Mouse (Mus musculus) layer of hippocampus, postnatal 36 days (tissue): ENCODE data around the gene Srpk2. TPM values are rescaled to one million over a fixed set of nuclear protein-coding genes. Genes with fewer than 3 reads are reported as not detected.
"Not testable (repeated sequence)": the region's sequence is repeated elsewhere in the genome, so short reads cannot be mapped to it uniquely, and the experiment has no call there.

Experiments used
- DNase-seq, 2 experiments: peaks; one replicate each; pipeline ENCODE4 v3.0.0; 2022
- total RNA-seq, 2 experiments: library from RNA; stranded (reverse); gene quantifications; 2 replicates each; pipeline ENCODE4 v1.2.3; 2021

Srpk2 gene
- total RNA-seq, 2 experiments from 2014 or later, result 155 to 160 TPM

DNA sequence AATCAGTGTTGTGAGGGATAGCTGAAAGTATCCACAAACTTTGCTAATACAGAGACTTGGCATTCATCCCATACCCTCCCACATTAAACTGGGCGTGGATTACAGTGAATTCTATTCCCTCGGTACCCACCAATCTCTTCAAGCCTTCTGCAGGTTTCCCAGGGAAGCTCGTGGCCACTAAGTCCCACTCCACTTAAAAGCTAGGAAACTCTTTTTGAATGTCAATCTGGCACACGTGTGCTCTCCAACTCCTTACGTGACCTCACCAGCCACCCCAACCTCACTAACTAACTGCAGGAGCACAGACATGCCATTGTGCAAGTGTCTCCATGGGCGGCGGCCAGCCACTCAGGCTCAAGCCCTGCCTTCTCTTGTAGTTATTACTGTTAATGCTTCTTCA lies 12.3 kb downstream of the Srpk2 start:
- DNase-seq, result no peak

DNA sequence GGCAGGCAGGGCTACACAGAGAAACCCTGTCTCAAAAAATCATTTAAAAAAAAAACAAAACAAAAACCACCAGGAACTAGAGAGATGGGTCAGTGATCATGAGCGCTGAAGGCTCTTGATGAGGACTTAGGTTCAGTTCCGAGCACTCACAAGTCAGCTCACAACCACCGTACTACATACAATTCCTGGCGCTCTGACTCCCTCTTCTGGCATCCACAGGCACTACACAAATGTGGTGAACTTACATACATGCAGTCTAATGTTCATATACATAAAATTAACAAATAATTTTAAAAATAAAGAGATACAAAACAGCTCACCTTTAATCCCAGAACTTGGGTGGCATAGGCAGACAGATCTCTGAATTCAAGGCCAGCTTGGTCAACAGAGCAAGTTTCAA lies 13.5 kb downstream of the Srpk2 start:
- DNase-seq, result no peak

DNA sequence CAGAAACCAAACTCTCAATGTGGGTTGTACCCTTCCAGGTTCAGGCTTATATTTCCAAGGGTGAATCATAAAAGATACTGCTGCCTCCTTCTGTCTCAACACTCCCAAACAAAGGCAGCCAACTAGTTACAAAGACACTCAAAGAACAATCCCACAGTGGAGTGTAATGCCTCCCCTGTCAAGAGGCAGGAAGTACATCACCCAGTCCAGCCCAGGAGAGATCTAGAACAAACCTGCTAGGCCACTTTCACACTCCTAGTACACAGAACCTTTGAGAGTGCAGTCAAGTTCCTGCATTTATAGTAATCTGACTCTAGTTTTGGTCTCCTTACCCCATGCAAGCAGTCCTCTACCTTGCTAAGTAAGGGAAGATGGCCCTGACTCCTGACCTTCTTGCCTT lies 18.5 kb downstream of the Srpk2 start:
- DNase-seq, result no peak

DNA sequence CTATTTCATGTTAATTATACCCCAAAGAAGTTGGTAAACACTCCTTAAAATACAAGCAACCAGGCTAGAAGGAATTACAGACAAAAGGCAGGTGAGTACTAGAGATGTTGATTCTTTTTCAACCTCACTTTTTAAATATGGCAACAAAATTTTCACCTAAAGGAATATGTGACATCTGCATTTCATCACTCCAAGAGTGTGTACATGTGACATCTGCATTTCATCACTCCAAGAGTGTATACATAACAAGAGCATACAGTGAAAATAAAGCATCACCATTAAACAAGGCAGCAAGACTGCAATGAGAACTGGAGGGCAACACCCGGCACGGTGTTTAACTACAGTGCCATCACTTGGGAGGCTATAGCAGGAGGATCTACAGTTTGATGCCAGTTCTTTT lies 23.2 kb downstream of the Srpk2 start:
- no peak for DNase-seq

GRCm38 (mm10) chr5:23658017-23658416 lies 26.4 kb downstream of the Srpk2 start:
- no peak for DNase-seq

GRCm38 (mm10) chr5:23656590-23656989 lies 27.8 kb downstream of the Srpk2 start:
- DNase-seq, result no peak

DNA sequence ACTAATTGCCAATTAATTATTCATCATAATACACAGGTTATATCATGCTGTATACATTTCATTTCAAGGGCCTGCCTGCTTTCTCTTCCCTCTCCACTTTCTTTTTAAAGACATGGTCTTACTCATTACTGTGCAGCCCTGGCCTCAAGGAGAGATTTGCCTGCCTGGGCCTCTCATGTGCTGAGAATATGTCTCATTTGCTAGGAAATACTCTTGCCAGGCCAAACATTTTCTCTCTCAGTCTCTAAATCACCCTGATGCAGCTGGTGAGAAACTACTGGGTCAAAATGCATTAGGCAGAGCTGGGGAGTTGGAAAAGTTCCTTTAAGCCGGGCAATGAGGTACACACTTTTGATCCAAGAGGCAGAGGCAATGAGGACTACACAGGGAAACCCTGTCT lies 29.4 kb downstream of the Srpk2 start:
- no peak for DNase-seq

DNA sequence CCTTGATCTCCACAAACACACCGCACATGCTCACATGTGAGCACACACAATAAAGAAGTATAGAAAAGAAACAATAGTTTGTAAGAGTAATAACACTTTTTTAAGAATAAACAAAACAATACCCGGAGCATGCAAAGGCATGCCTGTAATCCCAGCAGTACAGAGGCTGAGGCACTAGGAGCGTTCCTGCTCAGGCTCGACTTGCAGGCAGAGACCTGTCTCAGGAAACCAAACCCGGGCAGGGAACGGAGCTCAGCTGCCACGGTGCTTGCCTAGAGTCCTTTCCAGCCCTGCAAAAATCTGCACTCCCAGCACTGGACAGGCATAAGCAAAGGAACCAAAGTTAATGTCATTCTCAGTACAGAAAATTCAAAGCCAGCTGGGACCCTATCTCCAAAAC lies 32.1 kb downstream of the Srpk2 start:
- DNase-seq, result no peak

DNA sequence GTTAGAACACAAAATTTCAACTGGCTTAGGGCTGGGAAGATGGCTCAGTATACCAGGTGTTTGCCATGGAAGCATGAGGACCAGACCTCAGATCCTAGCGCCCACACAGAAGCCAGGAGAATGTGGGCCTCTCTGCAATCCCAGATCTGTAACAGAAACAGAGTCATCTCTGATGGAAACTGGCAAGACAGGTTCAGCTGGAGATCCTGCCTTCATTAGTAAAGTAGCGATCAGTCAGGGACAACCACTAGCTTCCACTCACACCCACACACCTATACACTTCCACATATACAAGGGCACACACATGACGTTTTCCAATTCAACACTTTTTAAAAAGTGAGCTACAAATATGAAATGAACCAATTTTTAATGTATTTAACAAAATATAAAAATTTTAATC lies 32.6 kb downstream of the Srpk2 start:
- no peak for DNase-seq

DNA sequence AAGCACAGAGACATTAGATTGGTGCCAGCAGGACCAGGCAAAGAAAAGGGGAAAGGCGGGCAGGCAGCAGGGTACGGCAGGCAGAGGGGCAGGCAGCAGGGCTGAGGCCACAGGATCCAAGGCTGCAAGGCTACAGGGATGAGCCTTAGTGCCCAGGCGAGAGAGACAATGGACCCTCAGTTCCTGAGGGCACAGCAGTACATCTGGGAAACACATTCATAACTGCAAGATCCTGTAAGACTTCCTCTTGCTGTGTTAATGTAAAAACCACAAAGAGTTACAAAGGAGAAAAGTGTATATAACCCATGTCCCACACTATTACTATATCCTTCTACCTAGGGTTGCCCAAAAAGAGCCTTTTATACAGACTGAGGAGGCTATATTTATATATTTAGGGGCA lies 33.9 kb downstream of the Srpk2 start:
- DNase-seq, result no peak

DNA sequence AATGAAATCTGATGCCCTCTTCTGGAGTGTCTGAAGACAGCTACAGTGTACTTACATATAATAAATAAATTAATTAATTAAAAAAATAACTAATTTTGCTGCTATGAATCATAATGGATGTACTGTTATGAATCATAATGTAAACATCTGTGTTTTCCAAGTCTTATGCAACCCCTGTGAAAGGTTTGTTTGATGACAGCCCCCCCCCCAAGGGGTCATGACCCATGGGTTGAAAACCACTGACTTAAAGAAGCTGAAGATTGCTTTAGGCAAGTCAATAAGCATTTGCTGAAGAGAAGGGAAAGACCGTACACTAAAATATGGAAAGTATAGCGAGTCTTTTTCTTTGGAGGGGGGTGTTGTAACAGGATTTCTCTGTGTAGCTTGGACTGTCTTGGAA lies 35.2 kb downstream of the Srpk2 start:
- DNase-seq, result no peak

DNA sequence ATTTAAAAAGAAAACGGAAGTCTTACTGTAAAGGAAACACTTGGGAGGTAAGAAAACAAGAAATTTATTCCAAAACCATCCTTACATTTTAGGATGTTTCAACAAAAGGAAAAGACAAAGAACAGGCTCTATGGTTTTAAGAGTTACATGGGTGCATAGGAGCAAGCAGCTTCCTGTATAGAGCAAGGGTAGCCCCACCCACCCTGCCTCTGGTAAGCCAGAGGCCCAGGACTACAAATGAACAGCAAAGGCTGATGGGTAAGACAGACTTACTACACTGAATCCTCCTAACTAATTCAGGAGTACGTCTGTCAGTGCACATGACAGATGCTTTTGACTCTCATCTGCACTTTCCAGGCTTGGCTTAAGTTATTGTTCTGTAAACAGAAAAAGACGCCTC lies 38.7 kb downstream of the Srpk2 start:
- DNase-seq, result no peak

DNA sequence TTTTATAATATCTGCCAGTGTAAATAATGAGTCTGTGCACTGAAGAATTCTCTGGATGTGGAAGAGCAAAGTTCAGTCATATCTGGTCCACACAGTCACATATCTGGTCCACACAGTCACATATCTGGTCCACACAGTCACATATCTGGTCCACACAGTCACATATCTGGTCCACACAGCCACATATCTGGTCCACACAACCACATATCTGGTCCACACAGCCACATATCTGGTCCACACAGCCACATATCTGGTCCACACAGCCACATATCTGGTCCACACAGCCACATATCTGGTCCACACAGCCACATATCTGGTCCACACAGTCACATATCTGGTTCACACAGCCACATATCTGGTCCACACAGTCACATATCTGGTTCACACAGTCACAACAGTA lies 45.2 kb downstream of the Srpk2 start:
- not testable (repeated sequence) for DNase-seq

DNA sequence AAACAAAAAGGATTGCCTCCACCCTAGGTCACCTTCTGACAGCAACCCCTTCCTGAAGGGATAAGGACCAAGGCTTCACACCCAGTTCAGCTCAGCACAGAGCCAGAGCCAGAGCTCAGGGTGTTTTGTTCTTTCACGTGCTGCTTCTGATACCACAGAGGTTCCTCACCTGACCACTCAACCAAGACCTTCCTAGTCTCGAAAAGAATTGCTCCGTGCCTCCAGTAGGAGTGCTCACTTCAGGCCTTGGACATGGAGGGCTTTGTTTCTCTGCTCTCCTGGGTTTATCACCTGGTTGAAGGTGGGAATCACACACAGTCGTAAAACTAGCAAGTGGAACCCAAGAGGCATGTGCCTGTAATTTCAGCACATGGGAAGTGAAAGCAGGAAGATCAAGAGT lies 46.4 kb downstream of the Srpk2 start:
- DNase-seq, result no peak

- no peak for DNase-seq
Measured at GRCm38 (mm10) chr5:23637337-23637736, 47.1 kb downstream of the Srpk2 start.

DNA sequence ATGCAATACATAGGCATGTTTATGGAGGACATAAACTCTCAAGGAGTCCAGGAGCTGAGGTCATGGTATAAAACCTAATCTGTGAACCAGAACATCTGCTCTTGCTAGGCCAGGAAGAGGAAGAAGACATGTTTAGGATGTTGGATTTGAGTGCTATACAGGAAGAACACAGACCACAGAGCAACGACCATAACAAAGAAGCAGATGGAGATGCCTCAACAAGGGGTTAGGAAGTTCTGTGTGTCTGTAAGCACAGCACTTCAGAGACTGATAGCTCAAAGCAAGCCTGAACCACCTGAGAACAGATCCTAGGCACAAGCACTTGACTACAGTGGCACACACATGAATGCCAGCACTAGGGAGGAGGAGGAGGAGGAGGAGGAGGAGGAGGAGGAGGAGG lies 52.9 kb downstream of the Srpk2 start:
- no peak for DNase-seq

DNA sequence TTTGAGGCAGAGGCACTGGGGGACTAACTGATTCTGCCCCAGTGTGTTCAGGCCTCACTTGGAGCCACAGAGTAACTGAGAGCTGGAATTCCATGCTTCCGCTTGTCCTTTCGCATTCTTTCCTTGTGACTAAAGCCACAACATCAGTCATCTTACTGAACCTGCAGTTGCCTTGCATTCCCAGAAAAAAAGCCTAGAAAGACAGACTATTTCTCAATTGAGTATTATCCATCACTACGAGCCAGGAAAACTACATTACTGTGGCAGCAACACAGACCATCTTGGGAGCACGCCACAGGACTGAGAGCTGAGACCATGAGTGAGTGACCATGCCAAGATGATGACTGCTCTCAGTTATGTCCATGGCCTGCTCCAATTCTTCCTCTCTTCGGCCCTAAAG lies 57.2 kb downstream of the Srpk2 start:
- no peak for DNase-seq

- no peak for DNase-seq
Measured at GRCm38 (mm10) chr5:23626173-23626572, 58.2 kb downstream of the Srpk2 start.

DNA sequence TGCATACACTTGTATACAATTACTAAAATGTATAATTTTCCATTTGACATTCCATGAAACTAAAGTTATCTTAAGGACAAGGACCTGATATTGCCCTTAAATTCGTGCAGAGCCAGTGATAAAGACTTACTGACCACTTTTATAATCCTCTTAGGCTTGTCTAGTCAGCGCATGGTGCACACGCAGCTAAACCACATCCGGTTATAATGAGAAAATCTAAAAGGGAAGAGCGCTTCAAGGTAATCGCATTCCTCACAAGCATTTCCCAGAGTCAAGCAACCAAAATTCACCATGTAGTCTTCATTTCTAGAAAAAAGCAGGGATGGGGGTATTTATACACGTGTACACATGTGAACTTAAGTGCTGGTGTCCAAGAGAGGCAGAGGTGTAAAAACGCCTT lies 63.8 kb downstream of the Srpk2 start:
- DNase-seq, result no peak

GRCm38 (mm10) chr5:23618656-23619055 lies 65.8 kb downstream of the Srpk2 start:
- DNase-seq, result no peak

- peak in 1 of 2 experiments; percentile 31 for DNase-seq
Measured at GRCm38 (mm10) chr5:23617104-23617415, 67.4 kb downstream of the Srpk2 start.

- DNase-seq, result peak; percentile 25 to 35
Measured at GRCm38 (mm10) chr5:23616270-23617103, 67.9 kb downstream of the Srpk2 start.

GRCm38 (mm10) chr5:23615586-23616269 lies 68.7 kb downstream of the Srpk2 start:
- DNase-seq, result no peak

DNA sequence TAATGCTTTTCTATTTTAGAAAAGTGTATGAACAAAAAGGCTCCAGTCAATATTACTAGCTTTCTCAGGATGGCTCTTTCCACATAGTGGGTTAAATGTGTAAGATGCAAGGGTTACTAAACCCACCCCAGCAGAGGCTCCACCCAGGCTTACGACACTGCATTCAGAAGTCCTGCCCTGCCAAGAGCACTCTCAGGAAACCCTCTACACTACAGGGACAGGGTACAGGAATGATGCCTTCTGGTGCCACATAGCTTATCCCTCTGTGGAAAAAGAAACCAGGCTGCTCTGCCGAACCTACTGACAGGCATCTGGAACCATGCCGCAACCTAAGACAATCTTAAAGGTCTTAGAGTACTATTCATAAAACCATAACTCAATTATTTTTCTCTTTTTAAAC lies 71.6 kb downstream of the Srpk2 start:
- DNase-seq, result no peak
